Mouse (Mus musculus) cerebellum, postnatal 10 days (tissue): Measurements from ENCODE around the gene B3galt1.
A peak's percentile ranks its signal among the peaks of the same experiment; 100 is the strongest.

Source experiments
- DNase-seq, 2 experiments: peaks; one replicate each; pipeline ENCODE4 v3.0.0; 2021; ENCODE audit warnings: mixed read lengths in 2 of 2

The B3galt1 gene

DNA sequence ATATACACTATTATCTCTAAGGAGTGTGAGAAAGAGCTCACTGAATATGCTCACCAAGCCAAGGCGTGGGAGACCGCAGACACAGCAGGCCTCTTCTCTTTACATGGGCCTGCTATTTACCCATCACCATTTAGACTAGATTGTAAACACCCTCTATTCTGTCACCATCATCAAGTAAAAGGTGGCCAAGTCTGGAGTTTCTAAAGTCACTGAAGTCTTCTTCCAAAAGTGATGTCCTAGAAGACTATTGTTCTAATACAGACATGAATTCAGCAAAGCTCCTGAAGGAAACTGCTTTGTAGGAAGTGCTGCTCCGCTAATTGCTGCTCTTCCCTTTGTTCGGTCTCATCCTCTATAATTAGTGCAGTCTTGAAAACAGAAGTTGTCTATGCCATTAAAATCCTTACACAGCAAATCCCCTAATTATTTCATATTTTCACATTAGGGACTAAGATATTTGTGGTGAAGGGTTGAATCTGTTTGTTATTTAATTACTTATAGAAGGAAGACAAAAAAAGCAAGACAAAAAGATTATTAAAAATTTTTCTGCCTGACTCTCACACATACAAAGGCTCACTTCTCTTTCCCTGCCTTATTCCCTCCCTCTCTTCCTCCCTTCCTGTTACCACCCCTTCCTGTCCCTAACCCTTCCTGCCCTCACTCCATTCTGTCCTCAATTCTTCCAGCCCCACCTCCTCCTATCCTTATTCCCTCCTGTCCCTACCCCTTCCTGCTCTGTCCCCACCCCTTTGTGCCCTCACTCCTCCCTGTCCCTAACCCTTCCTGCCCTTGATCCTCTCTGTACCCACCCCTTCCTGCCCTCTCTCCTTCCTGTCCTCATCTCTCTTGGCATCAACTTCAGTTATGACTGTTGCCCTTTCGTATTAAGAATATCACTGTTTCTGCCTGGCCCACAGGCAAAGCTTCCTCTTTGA, 514.0 kb downstream of the B3galt1 start:
- DNase-seq: no peak

DNA sequence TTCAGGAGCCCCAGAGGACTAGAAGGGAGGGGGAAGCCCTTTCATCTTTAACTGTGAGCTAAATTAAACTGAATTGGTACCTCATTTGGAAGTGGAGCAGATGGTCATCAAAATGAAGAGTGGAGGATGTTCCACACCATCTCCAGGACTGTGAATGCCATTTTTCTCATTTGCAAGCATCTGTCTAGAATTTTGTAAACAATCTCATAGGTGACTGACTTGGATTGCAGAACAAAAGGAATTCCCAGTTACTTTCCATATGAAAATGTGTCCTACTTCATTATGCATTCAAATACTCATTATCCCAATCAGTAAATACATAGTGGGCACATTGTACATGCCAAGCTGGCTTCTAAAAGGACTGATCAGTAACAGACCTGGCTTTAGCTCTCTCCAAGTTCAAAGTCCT, 515.2 kb downstream of the B3galt1 start:
- no peak for DNase-seq

GRCm38 (mm10) chr2:68084483-68084882, 518.8 kb downstream of the B3galt1 start:
- DNase-seq: no peak

DNA sequence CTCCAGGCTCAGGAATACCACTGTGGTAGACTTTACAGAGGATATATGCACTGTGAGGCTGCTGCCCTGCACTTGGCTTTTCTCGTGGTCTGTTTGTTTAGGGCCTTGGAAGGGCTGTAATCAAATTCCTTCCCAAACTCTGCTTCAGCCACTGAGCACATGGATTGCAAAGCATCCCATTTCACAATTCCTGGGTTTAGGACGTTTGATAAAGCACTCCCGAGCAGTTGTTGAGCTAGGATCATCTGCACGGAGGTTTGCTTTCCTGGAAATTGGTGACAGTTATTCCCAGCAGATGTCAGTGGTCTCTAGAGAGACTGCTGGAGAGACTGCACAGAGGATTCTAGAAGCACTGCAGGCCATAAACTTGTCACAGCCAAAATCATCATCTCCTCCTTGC, 520.4 kb downstream of the B3galt1 start:
- DNase-seq: no peak

DNA sequence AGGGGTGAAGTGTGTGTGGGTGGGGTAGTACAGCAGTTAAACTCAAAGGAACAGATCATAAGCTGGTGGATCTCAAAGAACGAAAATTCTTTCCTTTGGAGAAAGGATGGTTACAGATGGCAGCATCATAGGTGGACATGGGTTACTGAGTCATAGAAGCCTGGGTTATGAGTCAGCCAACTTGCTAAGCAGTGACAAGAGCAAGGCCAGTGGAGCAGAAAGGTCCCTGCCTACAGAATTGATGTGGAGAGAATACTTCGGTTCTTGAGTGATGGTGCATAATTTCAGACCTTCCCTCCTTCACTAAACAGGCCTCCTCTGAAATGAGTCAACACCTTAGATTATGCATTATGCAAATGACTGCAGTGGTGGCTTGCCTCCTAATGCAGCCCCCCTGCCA, 525.9 kb downstream of the B3galt1 start:
- no peak for DNase-seq

- DNase-seq: no peak
Observed at GRCm38 (mm10) chr2:68104641-68105040, 539.0 kb downstream of the B3galt1 start.

- no peak for DNase-seq
Observed at GRCm38 (mm10) chr2:68118076-68118475, 552.4 kb downstream of the B3galt1 start.

DNA sequence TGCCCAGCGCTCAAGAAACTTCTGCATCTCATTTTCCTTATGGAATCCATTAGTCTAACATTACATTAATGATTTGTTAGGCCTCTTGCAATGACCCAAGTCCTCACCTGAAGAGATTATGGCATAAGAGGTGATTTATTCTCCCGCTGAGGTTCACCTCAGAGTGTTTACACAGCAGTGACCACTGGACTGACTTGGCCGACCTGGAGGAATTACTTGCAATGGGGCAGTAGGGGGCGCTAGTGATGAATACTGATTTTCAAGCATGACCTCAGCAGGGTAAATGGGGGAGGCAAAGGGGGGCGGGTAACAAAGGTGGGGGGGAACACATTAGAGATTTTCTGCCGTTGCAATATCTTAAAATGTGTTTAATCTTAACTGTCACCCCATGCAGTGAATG, 559.1 kb downstream of the B3galt1 start:
- DNase-seq: peak; percentile 18 to 32

- no peak for DNase-seq
Observed at GRCm38 (mm10) chr2:68141094-68141493, 575.4 kb downstream of the B3galt1 start.

GRCm38 (mm10) chr2:68143292-68143691, 577.6 kb downstream of the B3galt1 start:
- no peak for DNase-seq

DNA sequence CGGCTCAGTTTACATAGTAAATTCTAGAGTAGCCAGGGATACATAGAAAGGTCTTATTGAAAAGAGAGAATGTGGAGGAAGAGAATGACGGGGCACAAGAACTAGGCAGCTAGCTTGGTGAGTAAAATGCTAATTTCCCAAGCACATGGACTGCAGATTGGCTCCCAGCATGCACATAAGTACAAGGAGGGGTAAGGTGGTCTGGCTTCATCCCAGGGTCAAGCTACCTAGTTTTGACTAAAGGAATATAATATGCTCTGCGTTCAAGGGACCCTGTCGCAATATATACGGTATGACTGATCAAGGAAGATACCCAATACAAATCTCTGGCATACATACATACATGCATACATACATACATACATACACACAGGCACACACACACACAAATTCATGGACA, 594.1 kb downstream of the B3galt1 start:
- peak; percentile 55 to 65 for DNase-seq

DNA sequence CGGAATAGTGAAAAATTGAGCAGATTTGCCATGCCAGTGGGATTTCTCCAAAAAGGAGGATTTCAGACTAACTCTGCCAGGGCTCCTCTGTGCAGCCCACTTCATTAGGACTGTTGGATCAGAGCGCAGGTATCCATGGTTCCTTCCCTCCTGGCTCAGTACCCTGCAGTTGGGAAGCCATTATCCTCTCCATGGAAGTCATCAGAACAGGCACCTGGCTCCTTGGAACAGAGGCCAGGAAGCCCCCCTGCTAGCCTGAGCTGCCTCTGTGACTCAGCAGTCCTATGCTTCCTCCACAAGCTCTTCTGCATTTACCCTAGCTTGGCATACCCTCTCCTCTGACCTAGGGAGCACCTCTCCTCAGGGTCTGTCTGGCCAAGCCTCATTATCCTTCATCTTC, 594.9 kb downstream of the B3galt1 start:
- peak; percentile 72 to 85 for DNase-seq

- no peak for DNase-seq
Observed at GRCm38 (mm10) chr2:68162012-68162411, 596.3 kb downstream of the B3galt1 start.

GRCm38 (mm10) chr2:68171306-68171705, 605.6 kb downstream of the B3galt1 start:
- DNase-seq: peak; percentile 17 to 39
